Mouse (Mus musculus): ENCODE measurements around the gene Exo5.

- no peak for TF ChIP-seq CTCF (IDR thresholded peaks at IDR 0.05; ENCODE audit: control insufficient read depth, insufficient read depth, low read length)
- no peak for TF ChIP-seq POLR2A (IDR thresholded peaks at IDR 0.05; ENCODE audit: borderline replicate concordance, control insufficient read depth, low read depth, low read length)
Observed at GRCm38 (mm10) chr4:120930736-120931135, 5.9 kb upstream of the Exo5 start.
